ENCODE assay signal across 14 mouse cellular contexts in genomic region chr16:32510399-32511337, GRCm38 (mm10). TPM values are rescaled to one million over a fixed set of nuclear protein-coding genes. Genes with fewer than 3 reads are reported as not detected.
DNase-seq lines count a peak whose midpoint lies in the region; ATAC-seq and TF ChIP-seq lines count a peak whose summit lies in the region.
"Had no signal": no experiment of that assay in that cellular context is flagged by ENCODE, and none has a peak within 500 bp of the region (broad histone marks: within the 10 kb centered on the region; RNA-seq: fewer than 3 reads in every experiment).

No protein-coding gene starts in this region.

- peak overlapping the region; percentile 87 for H3K27ac ChIP-seq in heart, embryonic 10.5 days
- H3K27ac ChIP-seq in lung, embryonic 16.5 days (ENCODE audit: low read length), result peak overlapping the region; percentile 86
- peak overlapping the region; percentile 100 for H3K27ac ChIP-seq in liver, embryonic 12.5 days
- no peak overlapping the region for H3K27ac ChIP-seq in kidney, adult 2 months (ENCODE audit: insufficient read depth, low read depth, low read length)
- H3K27ac ChIP-seq: midbrain, embryonic 12.5 days had no signal

- peak; percentile 82 for DNase-seq in heart, embryonic 10.5 days (ENCODE audit: low spot score)
- no peak for DNase-seq in heart, postnatal 10 days
- no peak for DNase-seq in lung, postnatal 10 days
- peak; percentile 91 for DNase-seq in ZHBTc4 (ENCODE audit: low read depth, low spot score)
- DNase-seq in kidney, adult 2 months, result no peak
- DNase-seq in layer of hippocampus, adult 9-10 months (ENCODE audit: low spot score), result no peak
- DNase-seq: cerebellum, adult 9-11 months; gastrocnemius, postnatal 14 days; kidney, adult 9 months had no signal

- intact Hi-C loops in heart, postnatal 10 days (cut with DNase I), result no loop called here

- H3K4me2 ChIP-seq in lung, embryonic 16.5 days (ENCODE audit: low read depth, low read length), result no peak overlapping the region
- peak overlapping the region; percentile 90 for H3K4me2 ChIP-seq in liver, embryonic 12.5 days
- H3K4me2 ChIP-seq: midbrain, embryonic 12.5 days had no signal

- ATAC-seq in lung, embryonic 16.5 days (ENCODE audit: low read depth), result no peak
- no peak for ATAC-seq in liver, embryonic 12.5 days
- ATAC-seq: activated CD4-positive, CD25-positive, alpha-beta regulatory T cell, adult 4 months had no signal

- WGBS in heart, embryonic 10.5 days, result 56% methylated on average over 18 of the region's 18 CpGs
- 49% methylated on average over 18 of the region's 18 CpGs for WGBS in lung, embryonic 16.5 days
- 34% methylated on average over 18 of the region's 18 CpGs for WGBS in liver, embryonic 12.5 days (ENCODE audit: insufficient replicate concordance)
- WGBS in kidney, adult 2 months, result 65% methylated on average over 18 of the region's 18 CpGs

- TF ChIP-seq CTCF in kidney, adult 2 months (conservative IDR thresholded peaks at IDR 0.05; ENCODE audit: insufficient read depth, insufficient read length, low read depth, low read length), result no peak

- H3K4me1 ChIP-seq in heart, embryonic 10.5 days, result peaks cover 61% of the 10 kb centered on the region
- peaks cover 28% of the 10 kb centered on the region for H3K4me1 ChIP-seq in lung, embryonic 16.5 days (replicated peaks; ENCODE audit: control insufficient read depth, insufficient read depth, low read length)
- peaks cover 96% of the 10 kb centered on the region for H3K4me1 ChIP-seq in liver, embryonic 12.5 days
- 0 out of 2 replicates have a peak, but pooled peaks cover 3% of the 10 kb centered on the region for H3K4me1 ChIP-seq in kidney, adult 2 months (ENCODE audit: control insufficient read depth, insufficient read depth, low read length)

- H3K36me3 ChIP-seq in heart, embryonic 10.5 days, result no peaks in the 10 kb centered on the region
- no peaks in the 10 kb centered on the region for H3K36me3 ChIP-seq in lung, embryonic 16.5 days (ENCODE audit: control insufficient read depth, insufficient read depth, low read length)
- no peaks in the 10 kb centered on the region for H3K36me3 ChIP-seq in liver, embryonic 12.5 days
- H3K36me3 ChIP-seq in kidney, adult 2 months (ENCODE audit: control insufficient read depth, insufficient read depth, low read length), result no peaks in the 10 kb centered on the region
- H3K36me3 ChIP-seq: midbrain, embryonic 12.5 days had no signal

- H3K9me3 ChIP-seq in heart, embryonic 10.5 days, result no peaks in the 10 kb centered on the region
- H3K9me3 ChIP-seq in lung, embryonic 16.5 days (ENCODE audit: control insufficient read depth, low read length), result no peaks in the 10 kb centered on the region
- H3K9me3 ChIP-seq in liver, embryonic 12.5 days (replicated peaks), result no peaks in the 10 kb centered on the region
- H3K9me3 ChIP-seq: midbrain, embryonic 12.5 days had no signal

- H3K4me3 ChIP-seq in heart, embryonic 10.5 days, result no peak overlapping the region
- H3K4me3 ChIP-seq in lung, embryonic 16.5 days (ENCODE audit: low read length), result no peak overlapping the region
- H3K4me3 ChIP-seq in liver, embryonic 12.5 days, result peak overlapping the region; percentile 29
- no peak overlapping the region for H3K4me3 ChIP-seq in kidney, adult 2 months (ENCODE audit: insufficient read depth, low read depth, low read length)
- H3K4me3 ChIP-seq: midbrain, embryonic 12.5 days had no signal

- peaks cover 8% of the 10 kb centered on the region; the same call in 1 of the 2 replicates for H3K27me3 ChIP-seq in heart, embryonic 10.5 days (ENCODE audit: insufficient read depth, poor library complexity, severe bottlenecking)
- H3K27me3 ChIP-seq in lung, embryonic 16.5 days (ENCODE audit: control insufficient read depth, insufficient read depth, low read depth, low read length), result no peaks in the 10 kb centered on the region
- 0 out of 2 replicates have a peak, but pooled peaks cover 1% of the 10 kb centered on the region for H3K27me3 ChIP-seq in liver, embryonic 12.5 days (replicated peaks)
- H3K27me3 ChIP-seq in kidney, adult 2 months (replicated peaks; ENCODE audit: control insufficient read depth, insufficient read depth, low read length), result no peaks in the 10 kb centered on the region

- TF ChIP-seq POLR2A in kidney, adult 2 months (IDR thresholded peaks at IDR 0.05; ENCODE audit: low read depth, low read length), result no peak

- no peak overlapping the region; the same call in 1 of the 2 replicates for H3K9ac ChIP-seq in lung, embryonic 16.5 days (ENCODE audit: low read length)
- peak overlapping the region; percentile 76 for H3K9ac ChIP-seq in liver, embryonic 12.5 days
- H3K9ac ChIP-seq: midbrain, embryonic 12.5 days had no signal

RNA-seq across cellular contexts. Expression of gene Zdhhc19, which starts 14.6 kb away (rescaled TPM):
- not detected in 2 replicates for polyA plus RNA-seq in heart, embryonic 10.5 days (2016; fragmentation: Nextera tagmentation; extraction: Ambion mirVana)
- not detected for total RNA-seq in heart, postnatal 10 days (2021)
- polyA plus RNA-seq in lung, embryonic 16.5 days (2015; fragmentation: Nextera tagmentation; extraction: Ambion mirVana), result not detected in 2 replicates
- not detected in 2 replicates for polyA plus RNA-seq in liver, embryonic 12.5 days (2016; fragmentation: Nextera tagmentation; extraction: Ambion mirVana)
- 0.11 TPM in 1 of 2 replicates, not detected in the other for polyA plus RNA-seq in kidney, adult 2 months (2012; rRNA removed)
- total RNA-seq: gastrocnemius, postnatal 14 days; left cerebral cortex, adult 18-20 months had no signal
- polyA plus RNA-seq: activated CD4-positive, CD25-positive, alpha-beta regulatory T cell, adult 4 months; midbrain, embryonic 12.5 days had no signal

RNA-seq across cellular contexts. Expression of gene Slc51a, which starts 23.0 kb away (rescaled TPM):
- polyA plus RNA-seq in heart, embryonic 10.5 days (2016; fragmentation: Nextera tagmentation; extraction: Ambion mirVana), result 4.2 and 5.1 TPM in 2 replicates
- 1 to 10 TPM; 3.4 to 4.2 TPM for total RNA-seq in heart, postnatal 10 days (2021)
- 0.28 and 0.55 TPM in 2 replicates for polyA plus RNA-seq in lung, embryonic 16.5 days (2015; fragmentation: Nextera tagmentation; extraction: Ambion mirVana)
- 0.57 and 0.66 TPM in 2 replicates for polyA plus RNA-seq in liver, embryonic 12.5 days (2016; fragmentation: Nextera tagmentation; extraction: Ambion mirVana)
- 92.3 and 97.3 TPM in 2 replicates for polyA plus RNA-seq in kidney, adult 2 months (2012; rRNA removed)
- total RNA-seq: gastrocnemius, postnatal 14 days; left cerebral cortex, adult 18-20 months had no signal
- polyA plus RNA-seq: activated CD4-positive, CD25-positive, alpha-beta regulatory T cell, adult 4 months had no signal

Comparison
In these comparisons a context has a peak if more than half of its experiments do, and no peak if none do; other contexts are left out.
1. DNase-seq: peak in heart, embryonic 10.5 days (single experiment) and ZHBTc4 (single experiment); none in heart, postnatal 10 days (0 of 2), lung, postnatal 10 days (single experiment), kidney, adult 2 months (single experiment) and layer of hippocampus, adult 9-10 months (single experiment).
2. RNA of gene Slc51a, which starts 23.0 kb away (polyA plus RNA-seq): 92.3 to 97.3 TPM in kidney, adult 2 months; 4.2 to 5.1 TPM in heart, embryonic 10.5 days, 0.57 to 0.66 TPM in liver, embryonic 12.5 days and 0.28 to 0.55 TPM in lung, embryonic 16.5 days; every median in the first group is over 10 times any median in the second.